8 mouse cellular contexts compared by ENCODE assay signal in genomic region chr15:62257955-62258354, GRCm38 (mm10).
DNase-seq lines count a peak whose midpoint lies in the region; ATAC-seq lines count a peak whose summit lies in the region.

No protein-coding gene starts in this region.

- 50% methylated on average over 3 of the region's 3 CpGs for WGBS in kidney, embryonic 14.5 days
- 61% methylated on average over 3 of the region's 3 CpGs for WGBS in liver, embryonic 16.5 days (ENCODE audit: insufficient replicate concordance)

- ATAC-seq in cerebellum, adult (ENCODE audit: insufficient number of reproducible peaks, low FRiP score, low TSS enrichment): peak; percentile 46; the same call in 1 of the 2 replicates
- ATAC-seq in kidney, embryonic 14.5 days (ENCODE audit: low FRiP score, low TSS enrichment): 0 out of 2 replicates have a peak, but pooled peaks have one; percentile 79
- ATAC-seq in liver, embryonic 16.5 days (ENCODE audit: low read depth): peak; percentile 96
- no peak for ATAC-seq in megakaryocyte progenitor cell, adult 5-6 weeks (replicated peaks; ENCODE audit: poor library complexity)

- no peaks in the 10 kb centered on the region for H3K27me3 ChIP-seq in kidney, embryonic 14.5 days (ENCODE audit: control insufficient read depth, insufficient read depth, low read length)
- H3K27me3 ChIP-seq in liver, embryonic 16.5 days (ENCODE audit: control insufficient read depth, insufficient read depth, low read depth, low read length): no peaks in the 10 kb centered on the region

- no peak overlapping the region for H3K27ac ChIP-seq in kidney, embryonic 14.5 days (ENCODE audit: low read depth, low read length)
- H3K27ac ChIP-seq in liver, embryonic 16.5 days (ENCODE audit: low read length): no peak overlapping the region

- no peaks in the 10 kb centered on the region for H3K36me3 ChIP-seq in kidney, embryonic 14.5 days (ENCODE audit: control insufficient read depth, insufficient read depth, low read length)
- no peaks in the 10 kb centered on the region for H3K36me3 ChIP-seq in liver, embryonic 16.5 days (ENCODE audit: control insufficient read depth, insufficient read depth)

- no peak for DNase-seq in cerebellum, adult 8-10 months
- DNase-seq in embryo, embryonic 10 days (ENCODE audit: low spot score): peak; percentile 62
- DNase-seq in heart, adult 8-10 months (ENCODE audit: low spot score): peak; percentile 51
- peak; percentile 66 for DNase-seq in ovary, postnatal 36 days (ENCODE audit: low spot score)

- no peaks in the 10 kb centered on the region for H3K9me3 ChIP-seq in kidney, embryonic 14.5 days (ENCODE audit: control insufficient read depth, low read length)
- no peaks in the 10 kb centered on the region for H3K9me3 ChIP-seq in liver, embryonic 16.5 days (replicated peaks; ENCODE audit: control insufficient read depth, low read length)

- H3K4me2 ChIP-seq in kidney, embryonic 14.5 days (replicated peaks; ENCODE audit: low read depth, low read length): no peak overlapping the region
- no peak overlapping the region for H3K4me2 ChIP-seq in liver, embryonic 16.5 days (ENCODE audit: low read depth, low read length)

- H3K4me1 ChIP-seq in kidney, embryonic 14.5 days (ENCODE audit: control insufficient read depth, insufficient read depth, low read length): no peaks in the 10 kb centered on the region
- no peaks in the 10 kb centered on the region; the same call in 1 of the 2 replicates for H3K4me1 ChIP-seq in liver, embryonic 16.5 days (ENCODE audit: control insufficient read depth, low read depth, low read length)

- no peak overlapping the region for H3K4me3 ChIP-seq in kidney, embryonic 14.5 days (ENCODE audit: low read length)
- no peak overlapping the region for H3K4me3 ChIP-seq in liver, embryonic 16.5 days (ENCODE audit: low read depth, low read length)

- H3K9ac ChIP-seq in kidney, embryonic 14.5 days (ENCODE audit: low read depth, low read length): no peak overlapping the region
- H3K9ac ChIP-seq in liver, embryonic 16.5 days (ENCODE audit: low read depth, low read length): no peak overlapping the region
